Mouse (Mus musculus) myocyte (in vitro differentiated cells): Measurements from ENCODE around the gene Ptcd3. TPM values are rescaled to one million over a fixed set of nuclear protein-coding genes. Genes with fewer than 3 reads are reported as not detected.
"Not testable (repeated sequence)": the region's sequence is repeated elsewhere in the genome, so short reads cannot be mapped to it uniquely, and the experiment has no call there.

Experiments used
- H3K27me3 ChIP-seq: one replicate; pipeline ENCODE4 v1.6.1; 2011; ENCODE audit not compliant: control insufficient read depth, insufficient read depth, insufficient read length
- H3K36me3 ChIP-seq: one replicate; pipeline ENCODE4 v1.6.1; 2011; ENCODE audit not compliant: control insufficient read depth, insufficient read depth
- H3K4me2 ChIP-seq: one replicate; pipeline ENCODE4 v1.6.1; 2011; ENCODE audit warnings: low read depth, control low read depth
- H3K4me3 ChIP-seq: one replicate; pipeline ENCODE4 v1.5.1; 2011; ENCODE audit warnings: mild to moderate bottlenecking, control low read depth, moderate library complexity
- H3K79me2 ChIP-seq: one replicate; pipeline ENCODE4 v1.6.1; 2011; ENCODE audit not compliant: control insufficient read depth, insufficient read depth
- H3ac ChIP-seq: one replicate; pipeline ENCODE4 v1.6.1; 2011; ENCODE audit not compliant: control insufficient read depth, insufficient read length
- CEBPB ChIP-seq: IDR thresholded peaks from 2 replicates; pipeline ENCODE4 v1.6.1; 2011; ENCODE audit warnings: mild to moderate bottlenecking, moderate library complexity; ENCODE audit not compliant: poor library complexity, insufficient read depth, severe bottlenecking
- E2F4 ChIP-seq: IDR thresholded peaks from one replicate; pipeline ENCODE4 v1.6.1; 2011; ENCODE audit warnings: mild to moderate bottlenecking, control low read depth, moderate library complexity; ENCODE audit not compliant: insufficient read depth
- MAX ChIP-seq: IDR thresholded peaks from one replicate; pipeline ENCODE4 v1.6.1; 2011; ENCODE audit warnings: low read depth, mild to moderate bottlenecking, control low read depth
- MYOD1 ChIP-seq, 3 experiments: IDR thresholded peaks; one replicate each; pipeline ENCODE4 v1.6.1; 2011; ENCODE audit warnings: control low read depth in 2 of 3, low read depth in 2 of 3, mild to moderate bottlenecking in 2 of 3, moderate library complexity in 1 of 3; ENCODE audit not compliant: insufficient read length in 2 of 3, control insufficient read depth in 1 of 3
- MYOG ChIP-seq, 3 experiments: IDR thresholded peaks; one replicate each; pipeline ENCODE4 v1.6.1; 2011; ENCODE audit warnings: control low read depth in 2 of 3, low read depth in 2 of 3, mild to moderate bottlenecking in 2 of 3; ENCODE audit not compliant: insufficient read length in 2 of 3, control insufficient read depth in 1 of 3, insufficient read depth in 1 of 3
- POLR2A ChIP-seq: IDR thresholded peaks from one replicate; pipeline ENCODE4 v1.6.1; 2011; ENCODE audit warnings: low read depth, mild to moderate bottlenecking, control low read depth, moderate library complexity; ENCODE audit not compliant: insufficient read length
- POLR2AphosphoS2 ChIP-seq: IDR thresholded peaks from one replicate; pipeline ENCODE4 v1.6.1; 2011; ENCODE audit warnings: low read depth, control low read depth; ENCODE audit not compliant: insufficient read length
- REST ChIP-seq: IDR thresholded peaks from one replicate; pipeline ENCODE4 v1.6.1; 2011; ENCODE audit warnings: mild to moderate bottlenecking, control low read depth, moderate library complexity; ENCODE audit not compliant: insufficient read depth, insufficient read length
- SRF ChIP-seq: IDR thresholded peaks from one replicate; pipeline ENCODE4 v1.6.1; 2011; ENCODE audit warnings: low read depth; ENCODE audit not compliant: control insufficient read depth, insufficient read length
- TCF12 ChIP-seq: IDR thresholded peaks from one replicate; pipeline ENCODE4 v1.6.1; 2011; ENCODE audit warnings: mild to moderate bottlenecking, control low read depth; ENCODE audit not compliant: poor library complexity, insufficient read depth, severe bottlenecking
- TCF3 ChIP-seq: IDR thresholded peaks from one replicate; pipeline ENCODE4 v1.6.1; 2011; ENCODE audit warnings: low read depth, control low read depth; ENCODE audit not compliant: insufficient read length
- USF1 ChIP-seq: IDR thresholded peaks from one replicate; pipeline ENCODE4 v1.6.1; 2011; ENCODE audit warnings: low read depth, mild to moderate bottlenecking, control low read depth, moderate library complexity
- polyA plus RNA-seq: library from polyadenylated mRNA; unstranded; fragments of >200 nt; fragmentation: generic; extraction: Trizol; gene quantifications from one replicate; pipeline ENCODE4 v1.2.1, GENCODE M21; 2012; ENCODE audit warnings: missing spikeins

Ptcd3 gene
- polyA plus RNA-seq, 1 experiment: 20.3 TPM

DNA sequence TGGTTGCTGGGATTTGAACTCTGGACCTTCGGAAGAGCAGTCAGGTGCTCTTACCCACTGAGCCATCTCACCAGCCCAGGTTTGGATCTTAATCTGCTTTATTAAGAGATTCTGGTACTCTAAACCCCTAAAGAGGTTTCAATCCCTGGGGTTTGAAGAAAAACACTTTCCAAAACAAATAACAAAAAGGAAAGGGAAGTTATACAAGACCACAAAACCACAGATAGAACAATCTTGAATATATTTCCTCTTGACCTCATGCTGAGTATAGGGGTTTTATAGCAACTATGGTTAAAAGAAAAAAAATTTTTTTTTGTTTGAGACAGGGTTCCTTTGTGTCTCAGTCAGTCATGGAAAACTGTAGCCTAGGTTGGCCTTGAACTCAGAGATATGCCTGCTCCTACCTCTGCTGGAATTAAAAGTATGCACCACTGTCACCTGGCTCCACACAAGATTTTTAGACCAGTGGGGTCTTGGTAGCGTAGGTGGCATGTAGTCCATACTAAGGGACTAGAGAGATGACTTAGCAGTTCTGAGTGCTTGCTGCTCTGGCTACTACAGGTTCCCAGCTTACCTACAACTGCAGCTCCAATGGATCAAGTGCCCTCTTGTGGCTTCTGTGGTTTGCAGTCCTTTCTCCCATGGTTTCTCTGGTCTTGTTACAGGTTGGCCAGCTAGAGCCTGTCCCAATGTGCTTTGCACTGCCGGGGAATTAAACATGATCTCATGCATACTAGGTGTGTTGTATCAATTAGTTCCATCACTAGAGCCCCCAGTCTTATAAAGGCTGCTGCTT is 30.4 kb downstream of the Ptcd3 start:
- peaks cover 36% of the 10 kb centered on the region for H3K36me3 ChIP-seq
- TF ChIP-seq SRF: no peak
- no peak for TF ChIP-seq TCF12
- no peak for TF ChIP-seq MAX
- TF ChIP-seq MYOD1 (IDR thresholded peaks at IDR 0.05; ENCODE audit: control insufficient read depth in 1 of 3, insufficient read length in 2 of 3, low read depth in 2 of 3): no peak
- no peak for TF ChIP-seq E2F4
- TF ChIP-seq REST: no peak
- no peak for TF ChIP-seq CEBPB
- TF ChIP-seq USF1: no peak
- TF ChIP-seq POLR2A: no peak
- no peak for TF ChIP-seq TCF3
- no peak for TF ChIP-seq POLR2AphosphoS2
- no peak for TF ChIP-seq MYOG (IDR thresholded peaks at IDR 0.05; ENCODE audit: control insufficient read depth in 1 of 3, insufficient read depth in 1 of 3, insufficient read length in 2 of 3, low read depth in 2 of 3)
- no peak overlapping the region for H3K4me2 ChIP-seq
- no peaks in the 10 kb centered on the region for H3K79me2 ChIP-seq
- H3ac ChIP-seq: no peak overlapping the region
- no peaks in the 10 kb centered on the region for H3K27me3 ChIP-seq
- no peak overlapping the region for H3K4me3 ChIP-seq

DNA sequence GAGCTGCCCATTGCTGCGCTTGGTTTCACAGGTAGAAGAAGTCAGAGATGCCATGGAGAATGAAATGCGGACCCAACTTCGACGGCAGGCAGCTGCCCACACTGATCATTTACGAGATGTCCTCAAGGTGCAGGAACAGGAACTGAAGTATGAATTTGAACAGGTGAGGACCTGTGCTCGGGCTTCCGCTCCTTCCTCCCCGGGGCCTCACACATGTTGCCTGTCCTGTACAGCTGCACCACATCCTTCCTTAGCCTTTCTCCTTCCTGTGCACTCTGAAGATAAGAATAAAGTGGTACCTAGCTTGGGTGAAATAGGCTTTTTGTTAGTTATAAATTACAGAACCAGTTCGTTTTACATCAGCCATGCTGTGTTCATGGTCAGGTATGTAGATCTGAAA is 37.2 kb downstream of the Ptcd3 start:
- Histone ChIP-seq H3ac (no peak overlapping the region), H3K79me2 (no peaks in the 10 kb centered on the region), H3K27me3 (no peaks in the 10 kb centered on the region), H3K36me3 (peaks cover 21% of the 10 kb centered on the region), H3K4me2 (no peak overlapping the region), H3K4me3 (no peak overlapping the region)
- TF ChIP-seq MAX (no peak), MYOG (IDR thresholded peaks at IDR 0.05; ENCODE audit: control insufficient read depth in 1 of 3, insufficient read depth in 1 of 3, insufficient read length in 2 of 3, low read depth in 2 of 3) (no peak), REST (no peak), SRF (no peak), MYOD1 (IDR thresholded peaks at IDR 0.05; ENCODE audit: control insufficient read depth in 1 of 3, insufficient read length in 2 of 3, low read depth in 2 of 3) (no peak), CEBPB (no peak), POLR2AphosphoS2 (no peak), TCF12 (no peak), USF1 (no peak), POLR2A (no peak), E2F4 (no peak)

DNA sequence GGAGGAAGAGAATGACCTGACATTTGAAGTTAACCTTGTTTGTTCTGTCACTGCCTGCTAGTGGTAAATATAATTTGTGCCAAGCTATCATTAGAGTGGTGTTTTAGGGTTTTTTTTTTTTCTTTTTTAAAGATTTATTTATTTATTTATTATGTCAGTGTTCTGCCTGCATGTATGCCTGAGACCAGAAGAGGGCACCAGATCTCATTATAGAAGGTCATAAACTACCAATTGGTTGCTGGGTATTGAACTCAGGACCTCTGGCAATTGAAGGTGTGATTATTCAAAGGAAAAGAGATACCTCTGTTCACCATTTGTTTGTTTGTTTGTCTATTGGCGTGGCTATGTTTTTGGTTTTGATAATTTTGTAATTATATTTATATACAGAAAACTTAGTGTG is 39.7 kb downstream of the Ptcd3 start:
- TF ChIP-seq USF1: no peak
- TF ChIP-seq REST: no peak
- no peak for TF ChIP-seq POLR2AphosphoS2
- TF ChIP-seq TCF3: no peak
- no peak for TF ChIP-seq SRF
- TF ChIP-seq MYOG (IDR thresholded peaks at IDR 0.05; ENCODE audit: control insufficient read depth in 1 of 3, insufficient read depth in 1 of 3, insufficient read length in 2 of 3, low read depth in 2 of 3): no peak
- no peak for TF ChIP-seq MYOD1 (IDR thresholded peaks at IDR 0.05; ENCODE audit: control insufficient read depth in 1 of 3, insufficient read length in 2 of 3, low read depth in 2 of 3)
- TF ChIP-seq TCF12: no peak
- no peak for TF ChIP-seq MAX
- TF ChIP-seq CEBPB: no peak
- no peak for TF ChIP-seq POLR2A
- no peak for TF ChIP-seq E2F4
- H3K4me2 ChIP-seq: no peak overlapping the region
- H3K4me3 ChIP-seq: no peak overlapping the region
- H3ac ChIP-seq: no peak overlapping the region
- H3K79me2 ChIP-seq: no peaks in the 10 kb centered on the region
- no peaks in the 10 kb centered on the region for H3K27me3 ChIP-seq
- peaks cover 32% of the 10 kb centered on the region for H3K36me3 ChIP-seq

DNA sequence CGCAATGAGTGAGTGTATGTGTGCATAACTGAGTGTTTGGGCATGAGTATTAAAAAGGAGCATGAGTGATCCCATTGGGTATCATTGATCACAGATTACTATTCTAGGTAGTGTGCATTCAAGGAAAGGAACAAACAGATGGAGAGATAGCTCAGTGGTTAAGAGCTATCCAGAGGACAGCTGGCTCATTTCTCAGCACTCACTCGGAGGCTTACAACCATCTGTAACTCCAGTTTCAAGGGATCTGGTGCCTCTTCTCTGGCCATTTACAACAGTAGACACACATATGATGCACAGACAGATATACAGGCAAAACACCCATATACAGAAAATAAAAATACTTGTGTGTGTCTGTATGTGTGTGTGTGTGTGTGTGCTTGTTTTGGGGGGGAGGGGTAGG is 40.8 kb downstream of the Ptcd3 start:
- Histone ChIP-seq H3ac (no peak overlapping the region), H3K4me3 (no peak overlapping the region), H3K27me3 (no peaks in the 10 kb centered on the region), H3K36me3 (peaks cover 34% of the 10 kb centered on the region), H3K79me2 (no peaks in the 10 kb centered on the region), H3K4me2 (no peak overlapping the region)
- TF ChIP-seq TCF3 (no peak), MYOG (IDR thresholded peaks at IDR 0.05; ENCODE audit: control insufficient read depth in 1 of 3, insufficient read depth in 1 of 3, insufficient read length in 2 of 3, low read depth in 2 of 3) (no peak), E2F4 (no peak)

DNA sequence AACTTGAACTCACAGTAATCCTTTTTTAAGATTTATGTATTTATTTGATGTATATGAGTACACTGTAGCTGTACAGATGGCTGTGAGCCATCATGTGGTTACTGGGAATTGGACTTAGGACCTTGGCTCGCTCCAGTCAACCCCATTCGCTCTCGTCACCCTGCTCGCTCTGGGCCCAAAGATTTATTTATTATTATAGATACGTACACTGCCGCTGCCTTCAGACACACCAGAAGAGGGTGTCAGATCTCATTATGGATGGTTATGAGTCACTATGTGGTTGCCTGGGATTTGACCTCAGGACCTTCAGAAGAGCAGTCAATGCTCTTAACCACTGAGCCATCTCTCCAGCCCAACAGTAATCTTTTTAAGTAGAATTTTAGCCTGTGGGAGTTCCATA is 61.6 kb downstream of the Ptcd3 start:
- not testable (repeated sequence) for H3K4me3 ChIP-seq, H3ac ChIP-seq, H3K4me2 ChIP-seq, H3K27me3 ChIP-seq
- Histone ChIP-seq H3K79me2 (peaks cover 16% of the 10 kb centered on the region), H3K36me3 (peaks cover 24% of the 10 kb centered on the region)
